Mouse (Mus musculus) ES-CJ7 (cell line): ENCODE data around the gene Zfp68.
"Not testable (repeated sequence)": the region's sequence is repeated elsewhere in the genome, so short reads cannot be mapped to it uniquely, and the experiment has no call there.

Experiments used
- DNase-seq: peaks from one replicate; pipeline ENCODE4 v3.0.0; 2011; ENCODE audit warnings: low read depth, low spot score

Zfp68 gene

DNA sequence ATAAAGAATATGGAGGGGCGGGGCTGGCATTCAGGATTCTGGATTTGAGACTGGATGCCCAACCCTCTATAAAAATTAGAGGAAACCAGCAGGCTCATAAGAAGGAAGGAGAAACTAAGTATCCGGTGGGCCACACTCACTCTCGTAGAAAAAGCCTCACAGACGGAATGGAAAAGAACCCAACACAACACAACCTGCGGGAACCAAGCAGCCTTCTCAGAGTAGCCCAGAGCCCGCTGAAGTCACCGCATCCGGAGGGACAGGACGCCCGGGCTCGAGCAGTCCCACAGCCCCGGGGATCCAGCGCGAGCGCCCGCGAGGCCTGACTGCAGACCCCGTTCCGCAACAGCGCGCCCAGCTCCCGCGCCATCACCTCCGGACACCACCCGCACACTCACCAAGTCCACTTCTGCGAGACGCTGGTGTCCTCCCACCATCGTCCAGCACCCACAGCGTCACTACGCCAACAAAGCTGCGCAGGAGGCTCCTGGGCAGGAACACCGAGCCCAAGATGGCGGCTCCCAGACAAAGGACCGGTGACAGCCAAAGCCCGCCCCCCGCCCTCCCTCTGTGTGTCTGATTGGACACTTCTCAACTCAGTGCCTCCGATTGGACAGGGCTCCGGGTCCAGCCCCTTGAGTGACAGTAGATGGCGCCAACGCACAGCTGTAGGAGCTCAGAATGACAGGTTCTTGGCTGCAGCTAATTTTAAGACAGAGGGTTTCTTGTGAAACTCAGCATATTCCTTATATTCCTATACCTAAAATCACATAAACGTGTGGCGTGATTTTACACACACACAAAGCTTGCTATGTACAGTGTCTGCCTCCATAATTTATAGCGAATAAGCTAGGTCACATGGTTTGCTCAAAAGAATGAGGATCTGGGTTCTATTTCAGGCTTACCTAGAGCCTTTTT lies at the start of gene Zfp68:
Gene Zfp68, minus strand, starts transcription at position 551 of the 918 bp plus-strand sequence.
- DNase-seq: peak; percentile 96

DNA sequence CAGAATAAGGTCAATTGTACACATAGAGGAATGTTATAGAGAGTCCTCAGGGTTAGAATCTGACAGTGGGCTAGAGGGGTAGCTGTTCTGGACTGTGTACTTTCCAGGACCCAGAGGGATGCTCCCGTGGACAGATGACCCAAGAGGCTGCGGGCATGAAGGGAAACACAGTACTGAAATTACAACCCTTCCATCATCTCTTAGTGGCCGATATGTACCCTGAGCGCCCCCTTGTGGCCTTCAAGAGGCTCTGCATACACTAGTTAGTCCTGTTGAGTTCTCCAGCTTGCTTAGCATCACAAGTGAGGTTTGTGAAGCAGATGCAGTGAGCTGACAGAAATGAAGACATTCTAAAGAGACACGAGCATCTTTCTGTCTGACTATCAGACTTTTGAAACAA lies 39.4 kb upstream of the Zfp68 start:
- DNase-seq: peak; percentile 61

DNA sequence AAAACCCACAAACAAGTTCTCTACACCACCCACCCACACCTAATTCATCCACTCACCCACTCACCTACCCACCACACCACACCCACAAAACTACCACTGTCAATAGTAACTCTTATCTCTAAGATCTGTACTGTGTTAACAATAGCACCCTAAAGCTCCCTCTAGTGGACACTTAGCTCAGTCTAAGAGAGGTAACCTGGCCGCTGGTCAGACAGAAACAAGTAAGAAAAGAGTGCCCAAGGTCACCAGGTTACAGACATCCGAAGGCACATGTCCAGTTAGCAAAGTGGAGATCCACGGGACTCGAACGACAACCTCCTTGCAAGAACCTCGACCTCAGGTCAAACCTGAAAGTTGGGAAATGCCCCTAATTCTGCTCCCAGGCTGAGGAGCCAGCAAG lies 38.3 kb upstream of the Zfp68 start:
- DNase-seq: peak; percentile 55

DNA sequence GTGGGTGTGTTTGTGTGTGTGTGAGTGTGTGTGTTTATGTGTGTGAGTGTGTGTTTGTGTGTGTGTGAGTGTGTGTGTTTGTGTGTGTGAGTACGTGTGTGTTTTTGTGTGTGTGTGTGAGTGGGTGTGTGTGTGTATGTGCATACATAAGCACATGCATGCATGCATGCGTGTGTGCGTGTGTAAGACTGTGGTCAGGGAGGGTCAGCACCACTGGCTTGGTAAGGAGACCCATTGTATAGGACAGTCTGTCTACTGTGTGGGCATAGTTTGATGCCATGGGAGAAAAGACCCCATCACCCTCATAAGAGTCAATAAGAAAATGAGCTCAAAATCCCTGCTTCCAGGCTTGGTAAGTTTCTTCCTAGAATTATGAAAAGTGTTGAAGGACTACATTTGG lies 37.8 kb upstream of the Zfp68 start:
- DNase-seq: no peak

DNA sequence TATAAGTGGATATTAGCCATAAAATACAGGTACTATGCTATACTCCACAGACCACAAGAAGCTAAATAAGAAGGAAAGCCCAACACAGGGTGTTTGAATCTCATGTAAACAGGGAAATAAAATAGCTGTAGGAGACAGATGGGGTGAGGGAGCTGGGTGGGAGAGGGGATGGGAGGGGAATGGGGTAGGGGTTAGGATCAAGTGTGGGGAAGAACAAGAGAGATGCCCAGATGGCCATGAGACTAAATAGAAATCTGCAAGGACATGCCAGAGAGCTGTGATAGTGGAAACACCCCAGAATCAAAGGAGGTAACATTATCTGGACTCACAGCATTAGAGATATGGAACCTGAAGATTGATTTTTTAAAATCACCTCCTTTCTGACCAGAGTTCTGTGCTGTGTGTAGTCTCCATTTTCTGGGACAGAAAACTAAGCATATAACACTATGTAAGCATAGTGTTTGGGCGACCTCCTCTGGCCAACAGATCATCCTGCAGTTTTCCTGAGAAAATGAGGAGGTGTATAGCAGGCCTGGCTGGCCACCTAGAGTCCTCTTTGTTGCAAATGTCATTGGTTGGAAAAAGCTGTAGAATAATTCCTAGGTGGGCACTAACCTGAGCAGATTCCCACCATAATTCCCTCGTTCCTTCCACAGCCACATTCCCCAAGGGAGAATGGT lies 37.1 kb upstream of the Zfp68 start:
- DNase-seq: peak; percentile 40

DNA sequence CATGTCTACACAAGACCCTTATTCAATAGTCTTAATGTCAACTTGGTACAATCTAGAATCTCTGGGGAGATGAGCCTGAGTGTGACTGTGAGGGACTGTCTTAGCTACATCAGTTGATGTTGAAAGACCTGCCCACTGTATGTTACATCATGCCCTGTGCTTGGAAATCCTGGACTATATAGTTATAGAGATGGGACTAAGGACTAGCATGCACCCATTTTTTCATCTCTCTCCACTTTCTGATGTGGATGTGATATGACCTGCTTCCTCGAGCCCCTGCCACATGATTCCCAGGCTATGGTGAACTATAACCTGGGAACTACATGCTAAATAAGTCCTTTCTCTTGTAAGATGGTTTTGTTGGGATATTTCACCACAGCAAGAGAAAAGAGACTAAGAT lies 33.4 kb upstream of the Zfp68 start:
- DNase-seq: no peak

DNA sequence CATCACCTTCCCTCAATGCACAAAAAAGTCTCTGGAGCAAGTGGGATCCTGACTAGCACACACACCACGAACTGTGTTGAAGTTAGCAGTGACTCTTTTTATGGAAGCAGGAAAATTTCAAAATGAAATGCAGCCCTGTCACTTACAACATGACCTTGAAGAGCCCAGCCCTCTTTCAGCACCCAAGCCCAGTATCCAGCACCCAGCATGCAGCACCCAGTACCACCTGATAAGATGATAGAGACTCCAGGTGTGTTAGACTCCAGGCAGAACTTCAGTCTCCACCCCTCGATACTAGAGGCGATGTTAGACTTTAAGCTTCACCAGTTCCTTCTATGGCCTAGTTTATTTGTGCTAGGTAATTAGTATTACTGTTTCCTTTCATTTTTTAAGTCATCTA lies 22.2 kb upstream of the Zfp68 start:
- no peak for DNase-seq

DNA sequence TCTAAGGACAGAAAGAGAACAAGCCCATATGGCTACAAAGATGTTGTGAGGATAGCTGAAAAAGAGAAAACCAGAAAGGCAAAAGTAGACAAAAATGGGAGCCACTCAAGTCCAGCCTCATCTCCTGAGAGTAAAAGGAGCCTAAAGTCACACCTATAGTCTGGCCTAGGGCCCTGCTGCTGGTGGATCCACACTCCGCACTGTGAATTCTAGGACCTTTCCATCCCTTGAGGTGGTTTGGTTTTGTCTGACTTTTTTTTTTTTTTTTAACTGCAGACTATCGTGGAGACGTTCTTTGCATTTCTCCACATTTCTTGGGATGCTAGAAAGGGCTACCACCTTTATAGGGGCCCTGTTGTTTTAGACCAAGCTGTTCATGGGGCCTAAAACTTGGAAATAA lies 21.5 kb upstream of the Zfp68 start:
- DNase-seq: no peak

DNA sequence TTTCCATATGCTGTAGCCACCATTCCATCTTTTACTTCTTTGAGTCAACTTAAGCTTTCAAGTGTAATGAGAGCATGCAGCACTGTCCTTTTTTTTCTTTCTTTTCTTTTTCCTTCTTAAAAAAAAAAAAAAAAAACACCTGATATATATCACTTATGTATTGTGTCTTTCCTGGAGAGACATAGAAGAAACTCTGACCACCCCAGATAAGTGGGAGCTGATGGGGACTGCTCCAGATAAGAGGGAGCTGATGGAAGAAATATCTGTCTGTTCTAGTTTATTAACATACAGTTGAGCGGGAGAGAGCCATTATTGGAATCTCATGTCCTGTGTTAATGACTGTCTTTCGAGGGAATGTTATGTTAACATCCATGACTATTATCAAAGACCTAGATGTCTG lies 16.9 kb upstream of the Zfp68 start:
- no peak for DNase-seq

DNA sequence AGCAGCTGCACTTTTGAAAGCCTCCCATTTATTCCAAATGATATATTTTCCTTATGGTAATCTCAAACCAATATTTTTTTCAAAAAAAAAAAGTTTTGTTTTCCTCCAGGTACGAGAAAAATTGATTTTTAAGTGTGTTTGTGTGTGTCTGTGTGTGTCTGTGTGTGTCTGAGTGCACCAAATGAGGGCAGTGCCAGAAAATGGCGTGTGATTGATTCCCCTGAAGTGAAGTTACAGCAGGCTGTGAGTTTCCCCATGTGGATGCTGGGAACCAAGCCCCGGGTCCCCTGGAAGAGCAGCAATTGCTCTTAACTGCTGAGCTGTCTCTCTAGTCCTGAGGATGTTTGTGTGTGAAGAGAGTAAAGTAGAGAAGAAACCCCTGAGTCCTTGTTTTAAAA lies 3.9 kb upstream of the Zfp68 start:
- no peak for DNase-seq

DNA sequence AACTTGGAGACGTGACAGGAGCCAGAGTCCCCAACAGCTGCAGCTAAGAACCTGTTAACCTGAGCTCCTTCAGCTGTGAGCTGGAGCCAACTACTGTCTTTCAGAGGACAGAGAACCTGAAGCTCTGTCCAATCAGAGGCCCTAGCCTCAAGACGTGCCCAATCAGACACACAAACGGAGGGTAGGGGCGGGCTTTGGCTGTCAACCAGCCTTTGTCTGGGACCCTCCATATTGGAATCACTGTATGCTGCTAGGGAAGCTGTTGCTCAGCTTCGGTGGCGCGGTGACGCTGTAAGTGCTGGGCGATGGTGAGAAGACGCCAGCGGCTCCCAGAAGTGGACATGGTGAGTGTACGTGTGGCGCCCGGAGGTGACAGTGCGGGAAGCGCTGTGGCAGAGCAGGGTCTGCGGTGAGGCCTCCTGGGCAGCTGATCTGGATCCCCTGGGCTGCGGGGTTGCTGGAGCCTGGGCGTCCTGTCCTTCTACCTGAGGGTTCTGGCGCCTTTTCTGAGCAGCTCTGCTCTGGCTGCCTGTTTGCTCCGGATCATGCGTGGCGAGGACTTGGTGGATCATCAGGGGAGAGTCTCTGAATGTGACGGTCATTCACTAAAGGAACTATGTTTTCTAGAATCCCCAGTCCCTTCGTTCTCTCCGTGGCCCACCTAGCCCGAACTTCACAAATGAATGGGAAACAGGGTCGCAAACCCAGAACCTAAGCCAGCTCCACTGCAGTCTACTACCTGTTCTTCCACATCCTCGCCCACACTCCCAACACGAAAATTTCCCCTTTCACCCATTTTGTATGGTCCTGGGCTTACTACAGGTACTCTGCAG lies 3.3 kb upstream of the Zfp68 start, which contains the start of gene A430033K04Rik:
Gene A430033K04Rik, plus strand, starts transcription at position 215 of the 833 bp plus-strand sequence.
- DNase-seq: peak; percentile 92

DNA sequence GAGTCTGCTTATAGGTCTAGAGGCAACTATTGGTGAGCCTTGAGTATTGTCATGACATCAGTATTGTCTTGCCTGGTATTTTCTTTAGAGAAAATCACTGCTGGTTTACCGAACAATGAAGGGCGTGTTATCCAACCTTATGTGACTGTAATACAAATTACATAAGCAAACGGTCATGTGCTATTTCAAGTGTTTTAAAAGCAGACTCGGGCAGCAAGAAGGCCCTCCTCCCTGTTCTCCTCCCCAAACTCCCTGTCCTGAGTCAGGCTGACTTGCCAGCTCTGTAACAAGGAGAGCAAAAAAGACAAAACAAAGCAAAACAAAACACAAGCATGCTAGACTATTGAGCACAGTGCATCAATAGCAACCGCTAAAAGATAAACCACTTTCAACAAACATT lies 1.3 kb upstream of the Zfp68 start:
- no peak for DNase-seq

DNA sequence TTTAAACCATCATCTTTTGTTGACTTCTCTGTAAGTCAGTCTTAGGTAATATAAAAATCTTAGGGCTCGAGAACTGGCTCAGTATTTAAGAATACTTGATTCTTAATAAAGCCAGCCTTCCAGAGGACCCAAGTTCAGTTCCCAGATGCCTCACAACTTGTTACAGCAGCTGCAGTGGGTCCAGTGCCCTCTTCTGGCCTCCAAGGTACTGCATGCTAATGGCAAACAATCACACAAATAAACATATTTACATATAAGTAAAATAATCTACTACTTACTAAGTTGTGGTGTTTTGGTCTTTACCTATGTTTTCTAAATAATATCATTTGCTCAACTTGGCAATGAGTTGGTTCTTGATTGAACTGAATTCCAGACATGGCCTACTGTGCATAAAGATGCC lies 1.2 kb downstream of the Zfp68 start:
- DNase-seq: peak; percentile 50

DNA sequence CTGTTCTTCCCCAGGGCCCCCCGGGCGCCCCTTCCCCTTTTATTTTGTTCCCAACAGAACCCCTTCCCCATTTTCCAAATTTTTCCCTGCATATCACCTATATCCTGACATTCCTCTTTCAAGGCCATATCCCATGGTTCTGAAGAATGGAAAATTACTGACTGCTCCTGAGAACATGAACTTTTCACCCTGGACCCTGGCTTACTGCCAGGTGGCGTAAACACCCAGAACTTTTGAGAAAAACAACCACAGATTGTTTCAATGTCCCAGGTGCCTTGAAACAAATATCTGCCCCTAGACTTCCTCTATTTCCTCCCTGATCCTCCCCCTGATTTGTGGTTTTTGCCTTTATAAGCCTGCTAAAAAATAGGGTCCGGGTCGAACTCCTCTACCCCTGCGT lies 32.2 kb downstream of the Zfp68 start:
- DNase-seq: no peak

DNA sequence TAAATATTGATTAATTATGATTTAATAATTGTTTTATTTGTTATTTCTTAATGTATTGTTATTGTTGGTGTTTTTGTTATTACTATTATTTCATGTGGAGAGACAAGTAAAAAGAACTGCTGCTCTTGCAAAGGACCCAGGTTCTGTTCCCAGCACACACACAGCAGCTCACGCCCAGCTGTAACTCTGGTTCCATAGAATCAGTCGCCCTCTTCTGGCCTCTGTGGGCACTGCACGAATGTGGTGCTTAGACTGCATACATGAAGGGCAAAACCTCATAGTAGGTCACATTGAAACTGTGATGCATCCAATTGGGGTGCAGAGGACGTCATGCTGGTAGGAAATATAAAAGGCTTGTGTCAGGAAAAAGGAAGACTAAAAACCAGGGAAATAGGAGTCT lies 47.9 kb downstream of the Zfp68 start:
- DNase-seq: peak; percentile 66

DNA sequence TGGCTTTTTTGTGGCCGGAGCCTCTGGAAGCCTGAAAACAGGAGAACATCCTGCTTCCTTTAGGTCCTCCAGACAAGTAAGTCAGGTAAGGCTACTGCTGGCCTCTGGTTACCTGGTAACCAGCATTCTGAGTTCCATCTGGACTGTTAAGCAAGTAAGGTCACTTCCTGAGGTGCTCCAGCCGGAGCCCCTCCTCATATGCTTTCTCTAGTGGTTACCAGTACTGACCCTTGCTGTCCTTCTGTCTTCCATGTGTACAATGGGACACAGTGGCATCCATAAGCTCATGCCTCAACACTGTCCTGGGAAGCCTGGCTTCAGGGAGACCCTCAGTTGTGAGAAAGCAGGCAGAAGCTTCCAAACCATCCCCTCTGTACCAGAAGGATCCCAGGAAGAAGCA lies 54.9 kb downstream of the Zfp68 start, which contains the start of gene 1700123K08Rik:
Gene 1700123K08Rik, minus strand, starts transcription at position 101 of the 400 bp plus-strand sequence.
- DNase-seq: not testable (repeated sequence)
